11 mouse cellular contexts compared by ENCODE assay signal in the genomic region with DNA sequence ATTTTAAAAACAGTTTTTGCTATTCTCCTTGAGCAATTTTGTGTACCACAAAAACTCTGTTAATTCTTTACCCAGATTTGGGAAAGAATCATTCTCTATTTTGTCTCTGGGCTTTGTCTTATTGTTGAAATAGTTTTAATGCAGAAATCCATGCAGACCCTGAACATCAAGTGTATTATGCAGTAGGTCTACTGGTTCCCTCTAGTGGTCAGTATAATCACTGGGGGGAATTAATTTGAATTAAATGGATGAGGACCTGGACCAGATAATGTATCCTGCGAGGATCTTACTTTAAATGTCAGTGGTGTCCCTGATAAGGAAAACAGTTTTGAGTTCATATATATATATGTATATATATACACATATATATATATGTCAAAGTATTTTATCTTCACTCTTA. TPM values are rescaled to one million over a fixed set of nuclear protein-coding genes. Genes with fewer than 3 reads are reported as not detected.
DNase-seq lines count a peak whose midpoint lies in the region; ATAC-seq and TF ChIP-seq lines count a peak whose summit lies in the region.
"Had no signal": no experiment of that assay in that cellular context is flagged by ENCODE, and none has a peak within 500 bp of the region (broad histone marks: within the 10 kb centered on the region; RNA-seq: fewer than 3 reads in every experiment).

No protein-coding gene starts in this region.

- no peak for DNase-seq in frontal cortex, postnatal 14 days (ENCODE audit: low spot score in 2 of 2)
- peak; percentile 88 for DNase-seq in lung, embryonic 14.5 days
- no peak for DNase-seq in lung, postnatal 4 days
- DNase-seq in embryo, embryonic 10 days (ENCODE audit: low spot score) = peak; percentile 60
- DNase-seq in retina, embryonic 14.5 days (ENCODE audit: low spot score) = peak; percentile 70
- no peak for DNase-seq in urinary bladder, adult 2 months (ENCODE audit: low spot score)
- DNase-seq in testis, postnatal 14 days (ENCODE audit: low spot score) = no peak
- DNase-seq: cerebellum, adult 18-20 months; gastrocnemius, postnatal 14 days; kidney, postnatal 14 days had no signal

- TF ChIP-seq CTCF in lung, embryonic 14.5 days (IDR thresholded peaks at IDR 0.05; ENCODE audit: low read depth) = peak; percentile 81

- H3K4me3 ChIP-seq in lung, embryonic 14.5 days (ENCODE audit: low read depth, low read length) = no peak overlapping the region

- no peak overlapping the region for H3K9ac ChIP-seq in lung, embryonic 14.5 days

- no peak overlapping the region for H3K4me2 ChIP-seq in lung, embryonic 14.5 days

- no peaks in the 10 kb centered on the region for H3K4me1 ChIP-seq in lung, embryonic 14.5 days (ENCODE audit: insufficient read depth)

- WGBS in lung, embryonic 14.5 days = 13% methylated on average over 1 of the region's 1 CpGs

- H3K36me3 ChIP-seq in lung, embryonic 14.5 days (ENCODE audit: insufficient read depth) = no peaks in the 10 kb centered on the region

- peak; percentile 81 for ATAC-seq in frontal cortex, adult (ENCODE audit: low TSS enrichment)
- ATAC-seq in lung, embryonic 14.5 days (ENCODE audit: insufficient read depth) = peak; percentile 42; the same call in 1 of the 2 replicates

- H3K27me3 ChIP-seq in lung, embryonic 14.5 days (ENCODE audit: insufficient read depth, low read length) = no peaks in the 10 kb centered on the region

- no peaks in the 10 kb centered on the region for H3K9me3 ChIP-seq in lung, embryonic 14.5 days (ENCODE audit: low read depth, low read length)

- H3K27ac ChIP-seq in lung, embryonic 14.5 days (ENCODE audit: low read depth) = no peak overlapping the region

RNA-seq across cellular contexts. Expression of a gene that starts 30.2 kb away (rescaled TPM):
- polyA plus RNA-seq in lung, embryonic 14.5 days (2014; fragmentation: Nextera tagmentation; extraction: Ambion mirVana) = 9.0 and 9.2 TPM in 2 replicates
- 34.2 and 53.5 TPM in 2 replicates for polyA plus RNA-seq in urinary bladder, adult 2 months (2012; rRNA removed)

RNA-seq across cellular contexts. Expression of a gene that starts 48.2 kb away (rescaled TPM):
- polyA plus RNA-seq in lung, embryonic 14.5 days (2014; fragmentation: Nextera tagmentation; extraction: Ambion mirVana) = 87.5 and 89.0 TPM in 2 replicates
- 43.5 and 48.9 TPM in 2 replicates for polyA plus RNA-seq in urinary bladder, adult 2 months (2012; rRNA removed)

Comparison
In these comparisons a context has a peak if more than half of its experiments do, and no peak if none do; other contexts are left out.
1. DNase-seq: peak in lung, embryonic 14.5 days (single experiment), embryo, embryonic 10 days (single experiment) and retina, embryonic 14.5 days (single experiment); none in frontal cortex, postnatal 14 days (0 of 2), lung, postnatal 4 days (0 of 2), urinary bladder, adult 2 months (single experiment) and testis, postnatal 14 days (single experiment).